Mouse (Mus musculus) liver, postnatal 0 days (tissue): Measurements from ENCODE around the gene C1qtnf12.

ENCODE experiments used
- CTCF ChIP-seq: sonication (generic); IDR thresholded peaks from 2 replicates; pipeline ENCODE4 v1.5.1; 2016; ENCODE audit warnings: antibody characterized with exemption, low read depth
- EP300 ChIP-seq: IDR thresholded peaks from 2 replicates; pipeline ENCODE4 v1.6.1; 2016; ENCODE audit warnings: antibody characterized with exemption, low read depth, mild to moderate bottlenecking

GRCm38 (mm10) chr4:155943534-155944249, 18.4 kb upstream of the C1qtnf12 start, which contains the start of gene Ube2j2:
- TF ChIP-seq CTCF (no peak), EP300 (no peak)
